Mouse (Mus musculus) kidney, postnatal 25 days (tissue): ENCODE measurements at regions not wholly inside any gene's neighbourhood (a gene's known extent, or its start where the extent isn't known, plus 50 kb on each side); places are given as distances from the start of the nearest gene placed in this dataset.
"Not testable (repeated sequence)": the region's sequence is repeated elsewhere in the genome, so short reads cannot be mapped to it uniquely, and the experiment has no call there.

Experiments
- DNase-seq, 2 experiments: peaks; one replicate each; pipeline ENCODE4 v3.0.0; 2021; ENCODE audit warnings: mixed read lengths in 2 of 2

DNA sequence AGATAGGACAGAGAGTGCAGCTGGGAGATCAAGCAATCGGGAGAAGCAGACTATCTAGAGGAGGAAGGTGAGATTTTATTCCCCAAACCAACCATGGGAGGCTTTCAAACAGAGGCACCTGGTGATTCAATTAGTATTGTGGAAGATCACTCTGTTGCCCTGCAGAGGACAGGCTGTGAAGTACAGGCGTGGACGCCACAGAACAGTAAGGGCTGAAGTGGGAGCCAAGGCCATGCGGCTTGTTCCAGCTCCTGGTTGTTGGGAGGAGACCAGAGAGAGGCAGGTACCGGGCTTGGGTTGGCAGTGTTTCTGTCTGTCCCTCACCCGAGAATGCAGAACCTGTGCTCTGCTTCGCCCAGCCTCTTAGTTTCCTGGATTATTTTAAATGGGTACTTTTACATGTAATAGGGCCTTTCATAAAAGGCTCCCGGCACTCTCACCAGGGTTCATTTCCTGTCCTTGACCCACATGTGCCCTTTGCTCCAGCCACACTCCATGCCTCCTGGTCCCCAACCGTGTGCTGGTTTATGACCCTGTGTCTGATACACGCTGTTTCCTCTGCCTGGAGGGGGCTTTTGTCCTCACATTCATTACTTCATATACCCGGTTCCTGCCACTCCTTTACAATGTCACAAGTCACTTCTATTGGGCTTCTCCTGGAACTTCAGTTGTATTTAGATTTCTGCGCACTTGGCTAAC is 58.3 kb downstream of the Vcpkmt start:
- DNase-seq = peak in 1 of 2 experiments; percentile 41

DNA sequence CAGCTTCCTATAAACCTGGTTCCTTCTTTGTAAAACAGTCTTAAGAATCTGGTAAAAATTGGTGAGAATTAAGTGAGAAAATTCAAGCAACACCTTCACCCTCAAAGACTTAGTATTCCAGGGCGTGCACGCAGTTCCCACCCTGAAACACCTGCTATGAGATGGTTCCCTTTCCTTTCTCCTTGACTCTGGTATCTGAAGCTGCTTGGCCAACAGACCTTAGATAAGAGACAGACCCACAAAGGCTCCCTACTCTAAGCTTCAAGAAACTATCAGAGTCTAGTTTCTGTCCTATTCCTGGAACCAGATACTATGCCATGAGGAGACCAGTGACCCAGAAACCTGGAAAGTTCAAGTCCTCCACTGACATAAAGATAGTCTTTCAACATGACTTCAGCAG is 63.0 kb downstream of the Vcpkmt start:
- DNase-seq = no peak

DNA sequence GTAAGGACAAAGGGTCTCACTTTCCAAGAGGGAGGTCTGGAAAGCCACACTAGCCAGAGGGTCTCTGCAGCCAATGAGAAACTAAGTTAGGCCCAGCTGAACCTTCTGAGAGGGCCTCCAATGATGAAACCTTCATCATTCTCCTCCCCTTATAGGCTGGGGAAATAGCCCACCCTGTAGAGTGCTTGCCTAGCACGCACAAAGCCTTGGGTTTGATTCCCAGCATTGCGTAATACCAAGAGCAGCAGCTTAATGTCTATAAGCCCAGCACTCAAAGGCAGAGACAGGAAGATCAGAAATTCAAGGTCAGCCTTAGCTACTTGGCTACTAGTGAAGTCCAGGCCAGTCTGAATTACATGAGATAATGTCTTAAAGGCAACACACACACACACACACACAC is 63.8 kb downstream of the Vcpkmt start:
- no peak for DNase-seq

DNA sequence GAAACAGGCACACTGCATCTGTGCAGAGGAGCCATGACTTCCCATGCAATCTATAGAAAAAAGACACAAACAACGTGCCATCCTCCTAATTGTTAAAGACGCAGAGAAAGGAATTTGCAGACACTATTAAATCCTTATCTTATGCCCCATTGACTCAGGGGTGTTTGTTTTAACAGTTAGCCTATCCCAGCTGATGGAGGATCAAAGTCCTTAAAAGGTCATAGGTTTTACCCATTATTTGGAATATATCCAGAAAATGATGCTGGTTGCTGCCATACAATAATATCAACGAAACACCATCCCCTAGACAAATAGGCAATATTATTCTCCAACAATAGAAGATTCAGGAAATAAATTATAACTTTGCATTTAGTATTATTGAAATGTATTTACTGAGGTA is 65.2 kb downstream of the Vcpkmt start:
- DNase-seq = no peak

DNA sequence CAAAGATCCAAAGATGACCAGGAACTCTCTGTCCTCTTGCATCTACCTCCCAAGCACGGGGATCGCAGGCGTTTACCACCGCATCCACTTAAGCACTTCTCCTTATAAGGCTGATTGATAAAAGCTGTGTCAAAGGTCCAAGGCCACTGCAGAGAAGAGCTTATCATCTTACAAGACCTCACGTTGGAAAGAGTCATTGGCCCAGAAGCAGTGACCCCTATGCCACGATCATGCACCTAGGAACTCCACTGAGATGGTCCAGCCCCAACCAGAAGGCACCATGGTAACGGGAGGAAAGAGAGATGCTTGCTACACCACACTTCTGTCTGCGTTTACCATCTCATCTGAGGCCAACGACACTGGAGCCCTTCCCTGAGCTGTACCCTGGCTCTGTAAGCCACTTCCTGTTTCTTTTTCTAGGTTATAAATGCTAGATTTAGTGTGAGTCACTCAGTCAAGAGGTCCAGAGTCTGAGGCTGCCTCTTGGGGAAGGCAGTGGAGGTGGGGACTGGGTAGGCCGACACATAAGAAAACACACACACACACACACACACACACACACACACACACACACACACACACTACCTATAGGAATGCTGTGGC is 66.4 kb downstream of the Vcpkmt start:
- DNase-seq = no peak

DNA sequence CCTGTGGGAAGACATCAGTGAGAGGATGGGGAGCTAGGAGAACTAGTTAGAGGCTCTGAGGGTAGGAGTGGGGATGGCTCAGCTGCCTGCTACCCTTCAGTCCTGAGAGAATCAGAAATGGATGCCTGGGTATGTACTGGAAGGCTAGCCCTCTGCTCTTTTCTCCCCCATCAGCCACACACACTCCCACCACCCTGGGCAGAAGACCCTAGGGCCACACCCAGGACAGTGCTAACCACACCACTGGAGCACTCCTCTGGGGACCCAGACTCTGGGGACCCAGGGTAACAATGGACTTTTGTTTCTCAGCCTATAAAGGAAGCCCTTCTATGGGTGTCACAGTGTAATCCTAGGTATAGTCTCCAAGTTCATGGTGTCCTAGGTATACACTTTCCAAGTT is 67.0 kb downstream of the Vcpkmt start:
- DNase-seq = no peak

DNA sequence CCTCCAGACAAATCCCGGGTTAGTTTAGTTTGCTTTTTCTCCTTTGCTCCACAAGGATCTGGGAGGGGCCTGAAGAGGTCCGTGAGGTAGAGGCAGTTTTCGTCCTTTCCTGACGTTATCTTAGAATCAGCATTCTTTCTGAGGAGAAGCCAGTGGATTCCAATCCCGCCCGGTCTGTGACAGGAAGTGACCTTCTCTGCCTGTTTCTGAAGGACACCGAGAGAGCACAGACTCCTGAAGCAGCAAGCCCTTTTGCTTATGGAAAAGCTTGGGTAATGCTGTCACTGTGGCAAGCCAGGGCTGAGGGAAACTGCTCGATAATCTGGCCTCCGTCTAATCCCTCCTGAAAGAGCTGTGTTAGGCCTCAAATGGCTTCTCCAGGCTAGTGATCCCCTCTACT is 67.7 kb downstream of the Vcpkmt start:
- peak; percentile 34 to 64 for DNase-seq

DNA sequence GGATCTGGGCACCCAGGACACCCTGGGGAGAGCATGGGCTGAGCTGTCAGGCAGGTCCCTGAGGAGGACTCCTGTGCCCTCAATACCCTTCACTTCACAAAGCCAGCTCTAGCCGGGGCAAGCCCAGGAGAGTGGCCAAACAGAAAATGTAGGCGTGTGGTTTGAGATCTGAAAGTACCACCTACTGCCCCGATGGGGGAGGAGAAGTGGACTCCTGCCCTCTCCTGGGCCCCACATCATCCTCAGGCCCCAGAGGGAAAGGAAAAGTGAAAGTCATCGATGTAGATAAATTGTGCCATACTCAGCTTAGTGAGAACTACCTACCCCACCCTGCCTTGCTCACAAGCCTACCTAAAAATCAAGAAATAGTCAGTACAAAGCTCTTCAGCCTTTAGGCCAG is 69.7 kb downstream of the Vcpkmt start:
- DNase-seq = peak; percentile 62 to 89

DNA sequence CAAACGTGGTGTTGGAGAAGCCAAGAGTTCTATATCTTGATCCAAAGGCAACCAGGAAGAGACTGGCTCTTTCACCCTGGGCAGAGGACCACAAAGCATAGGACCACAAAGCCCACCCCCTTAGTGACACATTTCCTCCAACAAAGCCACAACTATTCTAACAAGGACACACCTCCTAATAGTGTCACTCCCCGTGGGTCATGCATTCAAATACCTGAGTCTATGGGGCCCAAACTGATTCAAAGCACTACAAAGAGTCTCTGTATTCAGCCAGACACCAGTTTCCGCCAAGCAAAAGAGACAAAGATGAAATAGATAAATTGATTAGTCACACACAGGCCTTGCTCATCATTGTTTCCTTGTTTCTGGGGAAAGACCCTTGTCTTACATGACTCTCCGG is 72.1 kb downstream of the Vcpkmt start:
- no peak for DNase-seq

DNA sequence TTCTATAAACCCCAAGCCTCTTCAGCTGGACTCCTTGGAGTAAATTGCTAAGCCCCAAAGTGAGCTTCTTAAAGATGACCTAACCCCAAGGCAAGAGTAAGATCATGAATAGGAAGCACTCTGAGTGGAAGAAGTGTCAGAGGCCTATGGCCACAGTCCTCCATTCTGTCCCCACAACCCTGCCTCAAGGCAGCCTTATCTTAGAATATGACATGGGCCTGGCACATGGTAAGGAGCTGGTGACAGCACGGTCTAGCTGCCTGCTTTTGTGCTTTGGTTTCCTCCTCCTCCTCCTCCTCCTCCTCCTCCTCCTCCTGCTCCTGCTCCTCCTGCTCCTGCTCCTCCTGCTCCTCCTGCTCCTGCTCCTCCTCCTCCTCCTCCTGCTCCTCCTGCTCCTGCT is 73.6 kb downstream of the Vcpkmt start:
- not testable (repeated sequence) for DNase-seq

DNA sequence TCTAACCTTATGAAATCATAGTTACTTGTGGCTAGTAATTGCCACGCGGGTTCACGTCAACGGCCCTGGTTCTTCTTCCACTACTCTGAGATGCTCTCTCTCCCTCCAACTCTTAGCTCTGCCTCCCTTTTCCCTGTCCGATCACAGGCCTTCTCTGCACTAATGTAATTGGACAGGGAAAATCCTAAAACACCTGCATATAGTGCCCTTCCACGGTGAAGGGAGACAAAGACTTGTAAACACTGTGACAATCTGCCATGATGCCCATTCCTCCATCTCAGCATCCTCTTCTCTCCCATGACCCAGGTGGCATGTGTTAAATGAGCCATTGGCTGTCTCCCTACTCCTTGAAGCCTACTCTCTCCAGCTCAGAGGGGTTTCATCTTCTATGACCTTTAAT is 74.9 kb downstream of the Vcpkmt start:
- DNase-seq = no peak

DNA sequence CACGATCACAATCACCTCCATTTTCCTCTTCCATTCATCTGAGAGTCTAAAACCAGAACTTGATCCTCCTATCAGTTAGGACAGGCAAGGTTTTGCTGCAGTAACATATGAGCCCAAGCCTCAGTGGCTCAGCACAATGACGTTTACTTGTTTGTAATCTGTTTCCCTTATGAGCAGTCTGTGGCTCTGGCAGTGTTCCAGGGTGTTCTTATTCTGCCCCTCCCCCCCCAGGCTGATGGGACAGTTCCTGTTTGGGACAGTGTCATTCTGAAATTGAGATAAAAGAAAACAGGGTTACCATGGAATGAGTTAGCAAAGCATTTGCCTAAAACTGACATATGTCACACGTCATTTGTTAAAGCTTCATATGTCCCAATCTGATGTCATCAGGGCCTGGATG is 75.5 kb downstream of the Vcpkmt start:
- DNase-seq = peak in 1 of 2 experiments; percentile 26

DNA sequence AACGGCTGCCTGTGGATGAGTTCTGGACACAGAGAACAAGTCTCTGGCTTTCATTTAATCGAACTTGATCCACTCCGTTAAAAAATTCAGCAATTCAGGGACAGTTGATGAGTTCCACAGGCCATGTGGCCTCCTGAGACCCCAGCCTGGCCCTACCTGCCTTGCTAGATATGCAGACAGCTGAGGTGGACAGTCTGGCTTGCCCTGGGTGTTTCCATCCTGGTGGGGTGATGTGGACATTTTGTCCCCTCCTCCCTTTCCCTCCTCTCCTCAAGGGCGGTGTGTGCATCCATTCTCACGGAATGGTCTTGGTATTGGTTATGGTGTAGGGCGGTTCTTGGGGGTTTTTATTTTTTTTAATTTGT is 80.1 kb downstream of the Vcpkmt start:
- peak in 1 of 2 experiments; percentile 41 for DNase-seq

DNA sequence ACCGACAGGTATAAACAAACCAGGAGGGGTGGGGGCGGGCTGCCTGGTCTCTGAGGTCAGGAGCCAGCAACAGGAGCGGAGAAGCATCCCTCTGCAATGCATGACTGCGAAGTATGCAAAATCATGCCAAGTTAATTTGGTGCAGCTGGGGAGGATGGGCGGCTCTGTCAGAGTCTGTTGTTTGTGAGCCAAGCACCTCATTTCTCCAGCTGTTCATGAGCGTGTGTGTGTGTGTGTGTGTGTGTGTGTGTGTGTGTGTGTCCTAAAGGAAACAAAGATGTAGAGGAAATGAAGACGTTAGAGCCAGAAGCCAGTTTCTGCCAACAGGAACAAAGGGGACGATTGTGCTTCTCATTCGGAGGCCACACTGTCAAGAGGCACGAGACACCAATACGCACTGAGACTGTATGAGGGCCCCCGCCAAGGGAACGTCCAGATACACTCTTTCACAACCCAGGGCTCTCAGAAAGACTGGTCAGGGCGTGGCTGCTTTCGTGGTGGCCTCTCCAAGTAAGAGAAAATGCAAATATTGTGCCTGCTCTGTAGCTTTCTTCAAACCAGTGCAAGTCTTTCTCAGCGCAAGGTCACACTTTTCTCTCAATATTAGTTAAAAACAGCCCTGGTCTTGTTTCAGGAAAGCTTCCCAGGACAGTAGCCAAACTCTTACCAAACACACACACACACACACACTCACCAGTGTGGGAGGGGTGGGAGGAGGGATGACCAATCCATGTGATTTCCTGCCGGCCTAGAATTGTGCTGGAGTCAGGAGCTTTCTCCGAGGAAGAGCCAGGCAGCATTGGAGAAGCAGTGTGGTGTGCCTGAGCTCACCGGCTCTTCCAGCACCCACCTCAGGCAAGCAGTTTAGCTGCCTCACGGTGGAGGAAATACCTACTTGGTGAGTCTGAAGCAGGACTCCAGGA is 80.8 kb downstream of the Vcpkmt start:
- DNase-seq = peak; percentile 84 to 93

DNA sequence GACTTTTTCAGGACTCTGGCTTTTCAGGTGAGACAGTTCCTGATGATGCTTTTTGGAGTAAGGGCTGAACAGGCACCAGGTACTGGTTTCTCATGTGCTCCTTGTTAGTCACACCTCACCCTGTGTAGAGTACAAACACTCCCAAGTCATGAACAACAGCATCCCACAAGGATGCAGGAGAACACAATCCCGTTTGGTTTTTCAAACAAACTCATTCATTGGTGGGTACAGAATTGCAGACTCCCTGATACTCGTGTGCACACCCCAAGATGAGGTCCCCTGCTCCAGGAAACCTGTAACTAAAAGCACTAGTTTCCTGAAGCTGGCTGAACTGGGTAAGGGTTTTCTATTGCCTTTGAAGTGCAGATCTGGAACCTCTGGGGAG is 81.5 kb downstream of the Vcpkmt start:
- no peak for DNase-seq

DNA sequence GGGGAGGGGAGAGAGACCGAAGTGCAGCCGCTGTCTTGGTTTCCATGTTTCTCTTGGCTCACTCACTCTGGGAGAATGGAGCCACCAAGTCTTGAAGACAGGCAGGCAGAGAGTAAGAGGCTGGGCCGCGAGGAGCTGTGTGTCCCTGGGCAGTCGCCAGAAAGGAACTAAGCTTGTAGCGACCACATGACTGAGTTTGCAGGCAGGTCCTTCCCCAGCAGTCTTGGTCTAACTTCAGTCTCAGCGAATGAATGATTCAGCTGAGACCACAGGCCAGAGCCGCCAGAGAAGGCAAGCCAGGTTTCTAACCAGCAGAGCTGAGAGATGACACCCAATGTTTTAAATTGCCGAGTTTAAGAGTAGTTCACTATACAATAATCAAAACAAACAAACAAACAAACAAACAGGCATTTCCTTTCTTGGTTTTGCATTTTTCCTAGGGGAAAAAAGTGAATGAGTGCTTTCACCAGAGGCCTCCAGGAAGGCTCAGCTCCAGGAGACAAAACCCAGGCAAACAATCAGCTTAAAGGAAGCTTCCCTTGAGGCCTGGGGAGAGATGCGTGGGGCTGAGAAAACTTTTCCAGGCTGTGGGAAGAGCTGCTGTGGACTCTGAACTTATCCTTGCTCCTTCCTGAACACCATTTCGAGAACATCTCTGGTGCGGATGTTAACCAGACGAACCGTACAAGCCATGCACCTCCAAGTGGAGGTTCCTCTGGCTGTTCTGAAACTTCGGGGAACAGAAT is 82.1 kb downstream of the Vcpkmt start:
- peak; percentile 70 to 81 for DNase-seq

DNA sequence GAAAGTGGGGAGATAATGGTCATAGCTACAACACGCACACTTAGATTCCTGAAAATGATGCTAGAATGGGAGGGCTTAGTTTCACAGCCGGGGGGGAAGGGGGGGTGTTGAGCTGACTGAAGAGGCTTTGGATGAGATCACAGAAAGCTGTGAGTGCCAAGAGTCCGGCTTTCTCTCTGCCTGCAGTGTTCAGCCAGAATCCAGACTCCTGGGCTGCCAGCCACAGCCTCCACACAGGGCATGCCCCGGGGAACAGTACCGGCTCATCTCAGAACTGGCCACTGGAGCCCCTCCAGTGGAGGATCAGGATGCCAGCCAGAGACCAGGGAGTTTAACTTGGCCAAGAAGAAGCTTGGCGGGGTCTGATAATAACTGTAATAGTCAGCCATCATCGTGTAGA is 85.7 kb downstream of the Vcpkmt start:
- peak in 1 of 2 experiments; percentile 50 for DNase-seq

DNA sequence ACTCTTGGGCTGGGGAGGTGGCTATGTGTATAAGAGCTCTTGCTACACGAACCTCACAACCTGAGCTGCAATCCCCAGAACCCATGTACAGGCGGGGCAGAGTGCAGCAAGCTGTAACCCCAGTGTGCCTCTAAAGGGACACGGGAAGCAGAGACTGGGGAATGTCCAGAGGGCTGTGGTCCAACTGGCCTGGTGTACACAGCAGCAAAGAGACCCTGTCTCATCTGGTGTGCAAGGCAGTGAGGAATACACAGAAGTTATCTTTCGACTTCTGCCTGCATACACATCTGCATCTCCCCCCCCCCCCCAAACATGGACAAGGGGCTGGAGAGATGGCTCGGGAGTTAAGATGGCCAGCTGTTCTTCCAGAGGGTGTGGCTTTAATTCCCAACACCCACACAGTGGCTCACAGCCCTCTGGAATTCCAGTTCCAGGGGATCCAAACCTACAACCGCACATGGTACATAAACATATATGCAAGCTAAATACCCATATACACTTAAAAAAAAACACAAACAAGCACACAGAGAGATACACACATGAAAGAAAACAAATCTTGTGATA is 86.4 kb downstream of the Vcpkmt start:
- no peak for DNase-seq

DNA sequence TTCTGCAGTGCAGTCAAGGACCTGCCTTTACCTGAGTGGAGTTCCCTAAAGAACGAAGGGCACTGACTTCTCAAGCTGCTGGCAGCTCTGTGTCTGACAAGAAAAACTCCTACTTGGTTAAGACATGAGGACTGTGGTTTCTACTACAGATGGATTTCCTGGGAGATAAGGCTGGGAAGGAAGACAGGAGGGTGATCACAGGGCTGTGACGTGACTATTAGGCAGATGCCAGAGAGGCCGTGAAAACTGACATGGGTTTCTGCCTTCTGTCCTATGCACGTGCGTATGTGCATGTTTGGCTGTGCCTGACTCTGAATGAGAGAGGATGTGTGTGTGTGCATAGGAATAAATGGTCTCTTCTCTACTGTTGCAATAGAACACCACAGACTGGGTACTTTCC is 87.1 kb downstream of the Vcpkmt start:
- DNase-seq = no peak

DNA sequence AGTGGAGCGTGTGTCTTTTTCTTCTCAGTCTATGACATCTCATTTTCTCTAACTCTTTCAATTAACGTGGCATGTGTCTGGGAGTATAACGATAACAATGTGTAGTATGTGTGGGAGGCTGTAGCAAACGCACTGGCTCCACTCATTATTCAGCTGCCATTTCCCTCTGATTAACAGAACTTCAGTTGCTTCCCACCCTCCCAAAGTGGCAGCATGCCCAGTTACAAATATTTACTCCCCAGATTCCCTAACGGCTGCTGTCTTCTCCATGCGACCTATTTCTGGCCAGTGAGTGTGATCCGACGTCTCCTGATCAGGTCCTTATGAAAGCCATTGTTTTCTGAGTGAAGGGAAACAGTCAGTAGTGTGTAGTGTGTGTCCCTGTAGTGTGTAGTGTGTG is 88.2 kb downstream of the Vcpkmt start:
- DNase-seq = no peak

DNA sequence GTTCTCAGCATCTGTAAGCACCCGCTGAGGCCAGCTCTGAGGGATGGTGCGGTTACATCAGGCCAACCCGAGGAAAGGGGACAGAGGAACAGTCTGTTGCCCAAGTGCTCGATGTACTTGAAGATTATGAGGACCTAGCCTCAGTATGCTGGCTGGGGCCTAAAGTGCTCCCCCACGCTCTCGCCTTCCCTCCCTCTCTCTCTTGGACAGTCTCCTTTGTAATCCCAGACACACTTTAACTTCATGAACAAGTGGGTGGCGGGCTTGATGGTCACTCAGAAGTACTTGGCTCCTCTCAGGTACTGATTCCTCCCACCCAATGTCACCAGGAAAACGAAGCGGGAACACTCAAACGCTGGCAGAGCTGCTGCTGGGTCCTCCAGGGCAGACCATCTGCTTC is 93.1 kb downstream of the Vcpkmt start:
- no peak for DNase-seq

DNA sequence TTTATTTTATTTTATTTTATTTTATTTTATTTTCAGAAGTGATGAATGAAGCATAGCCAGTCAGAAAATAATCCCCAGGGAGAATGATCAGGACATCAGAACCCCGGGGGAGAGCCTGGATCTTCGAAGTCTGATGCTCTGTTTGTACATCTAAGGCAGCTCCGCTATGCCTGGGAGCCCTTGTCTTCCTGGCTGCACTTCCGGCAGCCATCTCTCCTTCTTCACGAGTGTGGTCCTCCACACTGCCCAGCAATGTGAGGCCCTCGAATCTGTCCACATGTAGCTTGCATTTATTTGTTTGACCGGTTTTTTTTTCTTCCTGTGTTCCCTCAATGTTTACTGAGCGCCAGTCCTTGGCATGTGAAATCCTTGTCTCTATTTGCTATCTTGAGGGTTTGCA is 95.9 kb downstream of the Vcpkmt start:
- DNase-seq = no peak
